Mouse (Mus musculus): ENCODE results near the gene Trio. TPM values are rescaled to one million over a fixed set of nuclear protein-coding genes. Genes with fewer than 3 reads are reported as not detected.

The Trio gene
- polyA plus RNA-seq, 1 experiment from 2014 or later, result 17.4 TPM

GRCm38 (mm10) chr15:27967128-27967876 lies 58.3 kb downstream of the Trio start:
- peaks cover 13% of the 10 kb centered on the region; the same call in 1 of the 2 replicates for H3K4me1 ChIP-seq (replicated peaks; ENCODE audit: insufficient read depth, low read length)
- H3K4me3 ChIP-seq (replicated peaks; ENCODE audit: low read depth, low read length), result no peak overlapping the region
- no peaks in the 10 kb centered on the region for H3K27me3 ChIP-seq (ENCODE audit: insufficient read depth, low read length)
- WGBS, result 81% methylated on average over 14 of the region's 14 CpGs
- no peak overlapping the region for H3K27ac ChIP-seq
- ATAC-seq (replicated peaks; ENCODE audit: low FRiP score, low read depth), result no peak
- no peak for DNase-seq (ENCODE audit: low spot score)
- no peak overlapping the region for H3K4me2 ChIP-seq (ENCODE audit: low read length)
- H3K9me3 ChIP-seq (replicated peaks; ENCODE audit: low read length), result no peaks in the 10 kb centered on the region
- no peak overlapping the region for H3K9ac ChIP-seq (ENCODE audit: low read depth, low read length)
- no peak for TF ChIP-seq CTCF (IDR thresholded peaks at IDR 0.05; ENCODE audit: low read depth)
- no peaks in the 10 kb centered on the region for H3K36me3 ChIP-seq (ENCODE audit: insufficient read depth, low read length)

GRCm38 (mm10) chr15:27964877-27965276 lies 60.8 kb downstream of the Trio start:
- H3K36me3 ChIP-seq (ENCODE audit: insufficient read depth, low read length), result no peaks in the 10 kb centered on the region
- TF ChIP-seq CTCF (IDR thresholded peaks at IDR 0.05; ENCODE audit: low read depth), result no peak
- DNase-seq (ENCODE audit: low spot score), result peak; percentile 31
- no peaks in the 10 kb centered on the region for H3K27me3 ChIP-seq (ENCODE audit: insufficient read depth, low read length)
- 23% methylated on average over 6 of the region's 6 CpGs for WGBS
- no peak overlapping the region for H3K27ac ChIP-seq
- no peaks in the 10 kb centered on the region for H3K9me3 ChIP-seq (replicated peaks; ENCODE audit: low read length)
- H3K9ac ChIP-seq (ENCODE audit: low read depth, low read length), result no peak overlapping the region
- H3K4me1 ChIP-seq (replicated peaks; ENCODE audit: insufficient read depth, low read length), result peaks cover 19% of the 10 kb centered on the region; the same call in 1 of the 2 replicates
- no peak overlapping the region for H3K4me3 ChIP-seq (replicated peaks; ENCODE audit: low read depth, low read length)
- ATAC-seq (replicated peaks; ENCODE audit: low FRiP score, low read depth), result no peak
- H3K4me2 ChIP-seq (ENCODE audit: low read length), result no peak overlapping the region

GRCm38 (mm10) chr15:27963506-27963905 lies 62.1 kb downstream of the Trio start:
- DNase-seq (ENCODE audit: low spot score) (no peak), ATAC-seq (replicated peaks; ENCODE audit: low FRiP score, low read depth) (no peak)
- Histone ChIP-seq H3K27me3 (ENCODE audit: insufficient read depth, low read length) (no peaks in the 10 kb centered on the region), H3K4me2 (ENCODE audit: low read length) (no peak overlapping the region), H3K4me1 (replicated peaks; ENCODE audit: insufficient read depth, low read length) (peaks cover 28% of the 10 kb centered on the region; the same call in 1 of the 2 replicates), H3K9ac (ENCODE audit: low read depth, low read length) (no peak overlapping the region), H3K4me3 (replicated peaks; ENCODE audit: low read depth, low read length) (no peak overlapping the region), H3K9me3 (replicated peaks; ENCODE audit: low read length) (no peaks in the 10 kb centered on the region), H3K36me3 (ENCODE audit: insufficient read depth, low read length) (no peaks in the 10 kb centered on the region), H3K27ac (no peak overlapping the region)
- 70% methylated on average over 2 of the region's 2 CpGs for WGBS
- no peak for TF ChIP-seq CTCF (IDR thresholded peaks at IDR 0.05; ENCODE audit: low read depth)

- DNase-seq (ENCODE audit: low spot score), result no peak
- Histone ChIP-seq H3K4me2 (ENCODE audit: low read length) (no peak overlapping the region), H3K27ac (no peak overlapping the region), H3K4me3 (replicated peaks; ENCODE audit: low read depth, low read length) (no peak overlapping the region), H3K27me3 (ENCODE audit: insufficient read depth, low read length) (no peaks in the 10 kb centered on the region), H3K9me3 (replicated peaks; ENCODE audit: low read length) (no peaks in the 10 kb centered on the region), H3K4me1 (replicated peaks; ENCODE audit: insufficient read depth, low read length) (peaks cover 28% of the 10 kb centered on the region; the same call in 1 of the 2 replicates), H3K36me3 (ENCODE audit: insufficient read depth, low read length) (0 out of 2 replicates have a peak, but pooled peaks cover 4% of the 10 kb centered on the region), H3K9ac (ENCODE audit: low read depth, low read length) (0 out of 2 replicates have a peak overlapping the region, but pooled peaks have one; percentile 27)
- whole genome bisulfite sequencing, result 40% methylated on average over 9 of the region's 9 CpGs
- ATAC-seq (replicated peaks; ENCODE audit: low FRiP score, low read depth), result no peak
- no peak for TF ChIP-seq CTCF (IDR thresholded peaks at IDR 0.05; ENCODE audit: low read depth)
These were observed 65.0 kb downstream of the Trio start for GRCm38 (mm10) chr15:27960642-27961041.

GRCm38 (mm10) chr15:27957867-27958266 lies 67.8 kb downstream of the Trio start:
- no peak overlapping the region for H3K27ac ChIP-seq
- no peak for TF ChIP-seq CTCF (IDR thresholded peaks at IDR 0.05; ENCODE audit: low read depth)
- H3K36me3 ChIP-seq (ENCODE audit: insufficient read depth, low read length), result 0 out of 2 replicates have a peak, but pooled peaks cover 4% of the 10 kb centered on the region
- H3K4me1 ChIP-seq (replicated peaks; ENCODE audit: insufficient read depth, low read length), result peaks cover 17% of the 10 kb centered on the region; the same call in 1 of the 2 replicates
- WGBS, result 79% methylated on average over 9 of the region's 9 CpGs
- no peak overlapping the region for H3K9ac ChIP-seq (ENCODE audit: low read depth, low read length)
- H3K4me2 ChIP-seq (ENCODE audit: low read length), result no peak overlapping the region
- H3K4me3 ChIP-seq (replicated peaks; ENCODE audit: low read depth, low read length), result no peak overlapping the region
- DNase-seq (ENCODE audit: low spot score) (no peak), ATAC-seq (replicated peaks; ENCODE audit: low FRiP score, low read depth) (no peak)
- H3K9me3 ChIP-seq (replicated peaks; ENCODE audit: low read length), result no peaks in the 10 kb centered on the region
- no peaks in the 10 kb centered on the region for H3K27me3 ChIP-seq (ENCODE audit: insufficient read depth, low read length)

- H3K36me3 ChIP-seq (ENCODE audit: insufficient read depth, low read length), result 0 out of 2 replicates have a peak, but pooled peaks cover 4% of the 10 kb centered on the region
- H3K4me3 ChIP-seq (replicated peaks; ENCODE audit: low read depth, low read length), result no peak overlapping the region
- no peak overlapping the region for H3K9ac ChIP-seq (ENCODE audit: low read depth, low read length)
- ATAC-seq (replicated peaks; ENCODE audit: low FRiP score, low read depth) (no peak), DNase-seq (ENCODE audit: low spot score) (no peak)
- TF ChIP-seq CTCF (IDR thresholded peaks at IDR 0.05; ENCODE audit: low read depth), result no peak
- peaks cover 16% of the 10 kb centered on the region; the same call in 1 of the 2 replicates for H3K4me1 ChIP-seq (replicated peaks; ENCODE audit: insufficient read depth, low read length)
- no peak overlapping the region for H3K27ac ChIP-seq
- H3K4me2 ChIP-seq (ENCODE audit: low read length), result no peak overlapping the region
- no peaks in the 10 kb centered on the region for H3K27me3 ChIP-seq (ENCODE audit: insufficient read depth, low read length)
- no peaks in the 10 kb centered on the region for H3K9me3 ChIP-seq (replicated peaks; ENCODE audit: low read length)
- WGBS, result 48% methylated on average over 11 of the region's 11 CpGs
These were observed 70.0 kb downstream of the Trio start for GRCm38 (mm10) chr15:27955614-27956013.
